Mouse (Mus musculus) forelimb bud, embryonic 11.5 days (tissue): ENCODE results near the gene Apoa2.
A peak's percentile ranks its signal among the peaks of the same experiment; 100 is the strongest.

Source experiments
- DNase-seq: peaks from one replicate; pipeline ENCODE4 v3.0.0-alpha.2; 2012; ENCODE audit warnings: low read depth, low spot score

Apoa2 gene

DNA sequence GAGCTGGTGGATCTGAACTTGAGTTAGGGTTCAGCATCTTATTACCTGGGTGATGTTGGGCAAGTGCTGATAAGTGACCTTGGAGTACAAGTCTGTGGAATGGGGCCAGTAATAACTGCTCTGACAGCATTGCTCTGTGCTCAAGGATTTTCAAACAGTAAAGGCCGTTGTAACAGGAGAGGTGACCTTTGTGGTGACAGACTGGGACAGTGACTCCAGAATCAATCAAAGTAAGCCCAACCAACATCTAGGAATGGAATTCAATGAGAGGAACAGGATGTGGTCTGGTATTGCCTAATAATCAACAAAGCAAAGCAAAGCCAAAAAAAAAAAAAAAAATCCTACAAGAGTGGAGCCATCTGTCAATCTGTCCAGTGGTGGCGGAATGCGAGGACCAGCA is 35.5 kb downstream of the Apoa2 start:
- DNase-seq: no peak

DNA sequence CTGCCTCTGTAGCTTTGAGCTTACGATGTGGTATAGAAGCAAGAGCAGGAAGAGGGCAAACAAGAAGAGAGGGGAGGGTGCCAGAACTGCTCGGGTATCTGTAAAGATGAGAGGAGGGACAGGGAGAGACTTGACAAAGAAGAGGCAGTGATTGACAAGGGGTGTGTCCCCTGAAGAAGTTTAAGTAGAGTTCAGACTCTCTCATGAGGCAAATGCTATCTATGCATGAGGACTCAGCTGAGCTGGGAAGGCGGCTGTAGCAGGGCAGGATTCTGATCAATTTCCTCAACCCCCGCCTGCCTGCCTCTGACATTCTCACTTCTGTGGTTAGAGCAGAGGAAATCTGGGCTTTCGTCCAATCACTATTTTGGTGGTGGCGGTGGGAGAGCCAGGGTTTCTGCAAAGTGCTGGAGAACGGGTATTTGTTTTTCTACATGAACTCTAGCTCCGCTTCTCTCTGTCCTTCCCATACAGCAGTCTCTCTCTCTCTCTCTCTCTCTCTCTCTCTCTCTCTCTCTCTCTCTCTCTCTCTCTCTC is 37.8 kb downstream of the Apoa2 start:
- no peak for DNase-seq

- DNase-seq: no peak
These were observed 38.3 kb downstream of the Apoa2 start for GRCm38 (mm10) chr1:171263185-171263611.

DNA sequence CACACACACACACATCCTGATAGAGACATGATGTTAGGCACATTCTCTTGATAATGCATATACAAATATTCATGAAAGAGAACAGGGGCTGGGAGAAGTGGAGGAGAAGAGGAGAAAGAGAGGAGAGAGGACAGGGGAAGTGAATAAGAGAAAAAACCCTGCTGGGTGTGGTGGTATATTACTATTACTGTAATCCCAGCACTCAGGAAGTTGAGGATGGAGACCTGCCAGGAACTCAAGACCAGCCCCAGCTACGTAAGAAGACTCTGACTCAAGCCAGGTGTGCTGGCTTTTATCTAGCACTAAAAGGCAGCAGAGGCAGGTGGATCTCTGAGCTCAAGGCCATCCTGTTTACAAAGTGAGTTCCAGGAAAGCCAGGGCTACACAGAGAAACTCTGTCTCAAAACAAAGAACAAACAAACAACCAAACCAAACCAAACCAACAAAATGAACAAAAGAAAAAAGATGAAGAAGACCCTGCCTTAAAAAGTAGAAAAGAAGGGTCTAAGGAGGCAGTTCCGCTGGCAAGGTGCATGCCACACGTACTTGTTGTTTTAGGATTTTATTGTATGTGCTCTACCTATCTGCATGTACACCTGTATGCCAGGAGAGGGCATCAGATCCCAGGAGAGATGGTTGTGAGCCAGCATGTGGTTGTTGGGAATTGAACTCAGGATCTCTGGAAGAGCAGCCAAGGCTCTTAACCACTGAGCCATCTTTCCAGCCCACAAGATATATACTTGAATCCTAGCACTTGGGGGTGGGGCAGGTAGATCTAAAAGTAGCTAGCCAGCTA is 39.0 kb downstream of the Apoa2 start:
- no peak for DNase-seq

DNA sequence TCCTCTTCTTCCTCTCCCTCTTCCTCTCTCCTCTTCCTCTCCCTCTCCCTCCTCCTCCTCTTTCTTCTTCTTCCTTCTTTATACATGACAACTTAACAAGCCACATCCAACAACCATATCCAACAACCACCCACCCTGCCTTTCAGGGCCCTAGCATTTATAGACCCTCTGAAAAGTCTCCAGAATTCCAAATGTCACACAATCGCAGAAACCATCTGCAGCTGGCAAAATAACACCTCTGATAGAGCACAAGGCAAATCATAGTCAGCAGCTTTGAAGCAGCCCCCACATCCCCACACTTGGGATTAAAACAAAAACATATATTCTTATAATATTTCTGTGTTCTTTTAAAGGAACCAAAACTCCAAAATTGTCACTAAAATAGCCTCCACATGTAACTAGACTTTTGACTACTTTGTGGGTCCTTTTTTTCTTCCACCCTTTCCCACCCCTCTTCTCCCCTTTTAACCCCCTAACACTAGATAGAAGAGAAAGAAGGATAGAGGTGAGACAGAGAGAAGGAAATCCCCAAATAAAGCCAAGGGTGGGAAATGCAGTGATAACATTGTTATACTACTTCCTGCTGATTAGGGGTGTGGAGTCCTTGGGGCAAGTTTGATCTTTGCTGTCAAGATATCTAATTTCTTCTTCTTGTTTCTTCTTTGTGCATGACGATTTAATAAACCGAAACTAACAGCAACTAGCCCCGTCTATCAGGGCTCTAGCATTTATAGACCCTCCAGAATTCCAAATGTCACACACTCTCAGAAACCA is 41.3 kb downstream of the Apoa2 start:
- no peak for DNase-seq

GRCm38 (mm10) chr1:171268341-171268740 is 43.5 kb downstream of the Apoa2 start:
- DNase-seq: no peak

- peak; percentile 86 for DNase-seq
These were observed 45.2 kb downstream of the Apoa2 start, which contains the start of gene B4galt3 for GRCm38 (mm10) chr1:171269848-171270572. TSS of gene B4galt3 (plus strand) at chr1:171270328.

GRCm38 (mm10) chr1:171270573-171270900 is 45.7 kb downstream of the Apoa2 start:
- DNase-seq: no peak

- no peak for DNase-seq
These were observed 46.3 kb downstream of the Apoa2 start for GRCm38 (mm10) chr1:171271196-171271595.

DNA sequence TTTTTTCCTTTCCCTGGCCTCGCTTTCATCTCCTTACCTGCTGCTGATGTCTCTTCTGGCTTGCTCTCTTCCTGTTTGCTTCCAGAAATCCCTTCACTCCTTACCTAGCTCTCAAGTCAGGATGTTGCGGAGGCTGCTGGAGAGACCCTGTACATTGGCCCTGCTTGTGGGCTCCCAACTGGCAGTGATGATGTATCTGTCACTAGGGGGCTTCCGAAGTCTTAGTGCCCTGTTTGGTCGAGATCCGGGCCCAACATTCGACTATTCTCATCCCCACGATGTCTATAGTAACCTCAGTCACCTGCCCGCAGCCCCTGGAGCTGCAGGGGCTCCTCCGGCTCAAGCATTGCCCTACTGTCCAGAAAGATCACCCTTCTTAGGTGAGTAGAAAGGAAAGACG is 46.8 kb downstream of the Apoa2 start:
- DNase-seq: no peak

DNA sequence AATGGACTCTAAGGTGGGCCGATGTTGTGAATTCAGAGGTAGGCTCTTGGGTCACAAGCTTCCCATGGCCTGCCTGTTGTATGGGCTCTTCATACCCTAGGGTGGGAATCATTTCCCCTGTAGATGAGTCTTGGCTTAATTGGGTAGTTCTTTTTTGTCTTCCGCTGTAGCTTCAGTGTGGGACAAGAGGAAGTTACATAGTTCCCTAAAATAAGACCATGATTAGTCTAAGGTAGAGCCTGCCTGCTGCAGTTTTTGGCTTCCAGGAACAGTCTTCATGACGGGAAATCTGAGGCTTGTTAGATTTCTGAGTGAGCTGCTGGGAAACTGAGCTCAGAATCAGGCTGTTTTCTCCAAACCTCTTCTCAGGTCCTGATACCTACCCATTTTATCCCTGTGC is 47.2 kb downstream of the Apoa2 start:
- DNase-seq: no peak

DNA sequence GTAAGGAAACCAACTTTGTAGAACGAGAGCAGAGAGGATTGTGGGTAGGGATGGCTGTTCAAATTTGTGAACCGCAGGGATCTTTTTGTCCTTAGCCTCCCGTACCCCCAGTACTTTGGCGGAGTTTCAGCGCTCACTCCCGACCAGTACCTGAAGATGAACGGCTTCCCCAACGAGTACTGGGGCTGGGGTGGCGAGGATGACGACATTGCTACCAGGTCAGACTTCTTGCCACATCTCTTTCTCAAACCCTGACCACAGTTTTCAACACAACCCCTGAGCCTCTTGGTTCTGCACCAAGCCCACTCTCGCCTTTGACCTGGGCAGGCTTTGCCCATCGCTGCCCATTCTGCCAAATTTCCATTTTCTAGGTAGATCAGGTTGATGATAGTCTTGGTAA is 49.3 kb downstream of the Apoa2 start:
- DNase-seq: no peak

DNA sequence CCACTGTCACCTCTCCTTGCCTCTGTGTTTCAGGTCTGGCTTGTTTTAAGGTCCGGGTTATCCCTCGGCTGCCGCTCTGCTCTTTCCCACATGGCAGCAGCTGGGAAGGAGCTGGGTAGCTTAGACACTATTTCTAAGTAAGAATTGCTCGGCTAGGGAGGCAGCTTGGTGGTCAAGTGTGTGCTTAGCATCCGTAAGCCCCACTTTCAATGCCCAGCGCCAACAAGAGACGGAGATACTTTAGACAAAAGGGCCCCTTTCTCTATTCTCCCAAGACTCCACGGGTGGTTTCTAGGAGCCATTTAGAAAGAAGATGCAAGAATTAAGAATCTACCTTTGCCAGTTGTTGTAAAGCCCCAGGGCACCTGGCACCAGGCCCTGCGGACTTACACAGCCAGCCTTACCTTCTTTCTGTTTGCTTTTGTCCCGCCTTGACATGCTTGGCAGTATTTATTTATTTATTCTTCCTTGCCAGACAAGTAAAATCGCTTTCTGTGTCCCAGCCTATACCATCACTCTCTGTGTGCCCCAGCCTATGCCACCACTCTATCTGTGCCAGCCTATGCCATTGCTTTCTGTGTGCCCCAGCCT is 50.4 kb downstream of the Apoa2 start:
- no peak for DNase-seq
